Mouse (Mus musculus) liver, postnatal 0 days (tissue): Measurements from ENCODE around the gene Lingo3. TPM values are rescaled to one million over a fixed set of nuclear protein-coding genes. Genes with fewer than 3 reads are reported as not detected.
A peak's percentile ranks its signal among the peaks of the same experiment; 100 is the strongest.

Experiments
- ATAC-seq: fragments of 200-750 bp; cut with Nextera tagmentation; 2 replicates; pipeline ENCODE4 v1.8.0; 2017; ENCODE audit warnings: mild to moderate bottlenecking, moderate library complexity
- DNase-seq: peaks from one replicate; pipeline ENCODE4 v3.0.0-alpha.2; 2016
- H3K27ac ChIP-seq: fragments of 300-500 bp; sonication (generic); 2 replicates; pipeline ENCODE4 v1.5.1; 2014; ENCODE audit warnings: antibody characterized with exemption, moderate library complexity, mild to moderate bottlenecking, low read depth
- H3K27me3 ChIP-seq: fragments of 300-500 bp; sonication (generic); 2 replicates; pipeline ENCODE4 v1.6.1; 2014; ENCODE audit warnings: low read length, control low read depth, mixed read lengths; ENCODE audit not compliant: insufficient read depth
- H3K36me3 ChIP-seq: fragments of 300-500 bp; sonication (generic); replicated peaks from 2 replicates; pipeline ENCODE4 v1.6.1; 2014; ENCODE audit warnings: mild to moderate bottlenecking, control low read depth, low read length, moderate library complexity, mixed read lengths; ENCODE audit not compliant: insufficient read depth
- H3K4me1 ChIP-seq: fragments of 300-500 bp; sonication (generic); 2 replicates; pipeline ENCODE4 v1.6.1; 2014; ENCODE audit warnings: antibody characterized with exemption, mild to moderate bottlenecking, control low read depth; ENCODE audit not compliant: insufficient read depth
- H3K4me2 ChIP-seq: fragments of 300-500 bp; sonication (generic); 2 replicates; pipeline ENCODE4 v1.6.1; 2014; ENCODE audit warnings: low read depth, mild to moderate bottlenecking, low read length, moderate library complexity, mixed read lengths
- H3K4me3 ChIP-seq: fragments of 300-500 bp; sonication (generic); 2 replicates; pipeline ENCODE4 v1.5.1; 2014; ENCODE audit warnings: low read depth, low read length
- H3K9ac ChIP-seq: fragments of 300-500 bp; sonication (generic); replicated peaks from 2 replicates; pipeline ENCODE4 v1.6.1; 2014; ENCODE audit warnings: mild to moderate bottlenecking, moderate library complexity
- H3K9me3 ChIP-seq: fragments of 300-500 bp; sonication (generic); 2 replicates; pipeline ENCODE4 v1.6.1; 2016; ENCODE audit warnings: mild to moderate bottlenecking, control low read depth, low read length, mixed read lengths
- CTCF ChIP-seq: sonication (generic); IDR thresholded peaks from 2 replicates; pipeline ENCODE4 v1.5.1; 2016; ENCODE audit warnings: antibody characterized with exemption, low read depth
- EP300 ChIP-seq: IDR thresholded peaks from 2 replicates; pipeline ENCODE4 v1.6.1; 2016; ENCODE audit warnings: antibody characterized with exemption, low read depth, mild to moderate bottlenecking
- WGBS: fragments of 180-500 bp; shearing (Covaris S2); extraction: QIAGEN DNeasy Blood & Tissue Kit; methylation state at CpG from one replicate; pipeline ENCODE4 v1.1.7; 2014; ENCODE audit not compliant: insufficient replicate concordance; 5-methylcytosine and 5-hydroxymethylcytosine counted together
- polyA plus RNA-seq: library from polyadenylated mRNA; unstranded; fragments of >200 nt; fragmentation: Nextera tagmentation; extraction: Ambion mirVana; gene quantifications from 2 replicates; pipeline ENCODE4 v1.2.1, GENCODE M21; 2015

The Lingo3 gene
- polyA plus RNA-seq, 1 experiment from 2014 or later: not detected

DNA sequence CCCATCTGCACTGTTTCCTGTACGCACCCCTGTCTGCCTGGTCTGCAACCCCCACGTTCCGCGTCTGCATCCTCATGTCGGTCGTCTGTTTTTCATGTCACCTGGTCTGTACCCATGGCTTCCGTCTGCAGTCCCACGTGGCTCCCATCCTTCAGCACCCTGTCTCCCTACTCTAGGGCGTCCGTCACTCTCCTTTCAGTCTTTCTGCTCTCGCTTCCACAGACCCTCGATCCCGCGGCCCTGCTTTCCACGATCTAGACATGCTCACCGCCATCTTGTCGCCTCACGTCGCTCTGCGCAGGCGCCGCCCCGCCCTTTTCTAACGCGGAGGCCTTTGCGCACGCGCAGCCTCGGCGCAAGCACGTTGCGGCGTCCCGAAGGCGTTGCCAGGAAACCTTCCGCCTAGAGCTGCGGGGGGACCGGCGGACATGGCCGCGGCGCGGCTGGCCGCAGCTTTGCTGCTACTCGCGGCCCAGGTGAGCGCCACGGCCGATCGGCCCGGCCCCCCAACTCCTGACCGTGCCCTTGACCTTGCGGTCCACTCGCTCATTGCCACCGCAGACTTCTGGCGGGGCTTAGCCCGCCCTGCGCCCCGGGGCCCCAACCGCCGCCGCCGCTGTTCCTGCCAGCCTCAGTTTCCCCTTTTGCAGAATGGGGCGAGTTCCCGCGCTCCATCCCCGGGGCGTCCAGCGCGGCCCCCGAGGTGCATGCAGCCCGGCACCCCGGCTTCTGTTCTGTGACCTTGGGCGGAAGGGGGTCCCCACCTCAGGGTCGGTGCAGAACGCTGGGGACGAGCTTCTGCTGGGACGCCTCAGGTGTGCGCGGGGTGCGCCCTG lies 11.3 kb upstream of the Lingo3 start, which contains the start of the genes Lsm7 and Sppl2b:
Gene Lsm7 (minus strand): TSS at position 297 of the 836 bp plus-strand sequence.
Gene Sppl2b (plus strand): TSS at position 363 of the 836 bp plus-strand sequence.
- Histone ChIP-seq H3K9me3 (no peaks in the 10 kb centered on the region), H3K4me2 (peak within 1 kb of the TSS; percentile 98), H3K27me3 (no peaks in the 10 kb centered on the region), H3K4me1 (peaks cover 35% of the 10 kb centered on the region), H3K36me3 (peaks cover 16% of the 10 kb centered on the region), H3K27ac (peak within 1 kb of the TSS; percentile 98), H3K9ac (peak within 1 kb of the TSS; percentile 86), H3K4me3 (peak within 1 kb of the TSS; percentile 90)
- DNase-seq: peak; percentile 98
- peak; percentile 48 for ATAC-seq
- TF ChIP-seq CTCF (no peak), EP300 (no peak)
- WGBS: under 1% methylated on average over 79 of the region's 81 CpGs

DNA sequence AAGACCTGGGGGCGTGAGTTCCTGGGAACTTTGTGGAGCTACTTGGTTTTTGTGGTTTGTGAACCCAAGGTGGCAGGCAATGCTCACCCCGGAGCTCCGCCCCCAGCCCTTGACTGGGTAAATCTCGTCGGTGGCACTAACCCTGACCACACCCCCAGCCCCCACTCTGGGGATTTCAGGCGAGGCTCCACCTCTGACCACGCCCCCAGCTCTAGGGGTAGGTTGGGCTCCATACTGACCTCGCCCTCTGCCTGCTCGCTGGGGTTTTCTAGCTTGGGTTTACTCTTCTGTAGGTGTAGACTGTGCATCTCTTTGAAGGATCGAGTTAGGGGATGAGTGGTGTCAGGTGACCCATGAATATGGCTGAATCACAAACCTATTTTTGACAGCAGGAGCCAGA lies 4.7 kb upstream of the Lingo3 start:
- no peak overlapping the region for H3K4me2 ChIP-seq
- no peak overlapping the region for H3K27ac ChIP-seq
- H3K9ac ChIP-seq: no peak overlapping the region
- DNase-seq (peak; percentile 85), ATAC-seq (peak; percentile 82)
- TF ChIP-seq EP300: no peak
- no peak for TF ChIP-seq CTCF
- H3K9me3 ChIP-seq: no peaks in the 10 kb centered on the region
- H3K4me1 ChIP-seq: peaks cover 11% of the 10 kb centered on the region
- WGBS: 8% methylated on average over 10 of the region's 10 CpGs
- H3K27me3 ChIP-seq: peaks cover 23% of the 10 kb centered on the region
- H3K4me3 ChIP-seq: no peak overlapping the region
- H3K36me3 ChIP-seq: peaks cover 13% of the 10 kb centered on the region

DNA sequence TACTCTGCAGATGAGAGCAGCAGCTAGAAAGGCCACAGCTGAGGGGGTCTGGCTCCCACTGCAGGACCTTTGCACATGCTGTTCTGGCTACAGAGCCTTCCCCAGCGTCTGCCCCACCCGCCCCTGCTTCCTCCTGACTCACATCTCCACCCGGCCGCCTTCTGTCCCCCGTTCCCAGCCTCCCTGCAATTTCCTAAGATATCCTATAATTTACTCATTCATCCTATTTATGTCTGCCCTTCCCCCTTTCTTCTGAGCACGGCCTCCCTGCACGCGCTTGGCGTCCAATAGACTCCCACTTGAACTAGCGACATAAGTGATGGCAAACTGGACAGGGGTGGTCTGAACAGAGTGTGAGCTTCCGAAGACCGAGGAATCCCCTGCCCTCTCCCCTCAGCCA lies 1.9 kb upstream of the Lingo3 start:
- no peaks in the 10 kb centered on the region for H3K36me3 ChIP-seq
- H3K4me3 ChIP-seq: no peak overlapping the region
- H3K9me3 ChIP-seq: no peaks in the 10 kb centered on the region
- TF ChIP-seq CTCF (no peak), EP300 (no peak)
- DNase-seq: no peak
- no peak overlapping the region for H3K4me2 ChIP-seq
- H3K4me1 ChIP-seq: peaks cover 13% of the 10 kb centered on the region
- WGBS: 72% methylated on average over 12 of the region's 12 CpGs
- peaks cover 45% of the 10 kb centered on the region for H3K27me3 ChIP-seq
- no peak for ATAC-seq
- H3K9ac ChIP-seq: no peak overlapping the region
- no peak overlapping the region for H3K27ac ChIP-seq

DNA sequence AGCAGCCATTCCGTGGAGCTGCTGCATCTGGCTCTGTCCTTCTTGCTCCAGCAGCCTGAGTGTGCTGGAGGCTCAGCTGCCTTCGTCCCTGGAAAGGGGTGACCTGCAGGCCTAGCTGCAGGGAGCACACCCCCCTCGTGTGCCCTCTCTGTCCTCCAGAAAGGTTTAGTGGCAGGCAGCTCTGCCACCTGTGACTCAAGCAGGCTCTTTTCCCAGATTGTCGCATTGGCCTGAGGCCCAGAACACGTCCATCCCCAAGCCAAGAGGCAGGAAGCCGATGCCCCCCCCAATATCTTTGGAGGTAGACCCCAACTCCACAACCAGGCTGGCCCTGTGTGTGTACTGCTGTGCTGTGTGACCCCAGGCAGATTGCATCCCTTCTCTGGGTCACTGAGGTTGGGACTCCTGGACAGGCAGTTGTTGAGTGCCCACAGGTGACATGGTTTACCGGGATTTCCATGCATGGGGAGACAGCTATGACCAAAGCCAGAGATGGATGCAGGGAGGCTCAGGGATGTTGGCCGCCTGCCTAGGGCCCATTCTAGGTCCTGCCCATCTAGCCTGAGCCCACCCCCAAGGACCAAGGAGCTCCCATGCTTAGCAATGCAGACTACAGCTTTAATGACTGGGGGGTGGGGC lies 1.3 kb upstream of the Lingo3 start:
- H3K4me3 ChIP-seq: no peak overlapping the region
- no peak overlapping the region for H3K4me2 ChIP-seq
- TF ChIP-seq EP300: no peak
- TF ChIP-seq CTCF: no peak
- H3K27me3 ChIP-seq: peaks cover 47% of the 10 kb centered on the region
- H3K9me3 ChIP-seq: no peaks in the 10 kb centered on the region
- no peak overlapping the region for H3K9ac ChIP-seq
- DNase-seq (no peak), ATAC-seq (no peak)
- no peaks in the 10 kb centered on the region for H3K36me3 ChIP-seq
- H3K27ac ChIP-seq: no peak overlapping the region
- peaks cover 13% of the 10 kb centered on the region for H3K4me1 ChIP-seq
- 61% methylated on average over 8 of the region's 8 CpGs for WGBS

DNA sequence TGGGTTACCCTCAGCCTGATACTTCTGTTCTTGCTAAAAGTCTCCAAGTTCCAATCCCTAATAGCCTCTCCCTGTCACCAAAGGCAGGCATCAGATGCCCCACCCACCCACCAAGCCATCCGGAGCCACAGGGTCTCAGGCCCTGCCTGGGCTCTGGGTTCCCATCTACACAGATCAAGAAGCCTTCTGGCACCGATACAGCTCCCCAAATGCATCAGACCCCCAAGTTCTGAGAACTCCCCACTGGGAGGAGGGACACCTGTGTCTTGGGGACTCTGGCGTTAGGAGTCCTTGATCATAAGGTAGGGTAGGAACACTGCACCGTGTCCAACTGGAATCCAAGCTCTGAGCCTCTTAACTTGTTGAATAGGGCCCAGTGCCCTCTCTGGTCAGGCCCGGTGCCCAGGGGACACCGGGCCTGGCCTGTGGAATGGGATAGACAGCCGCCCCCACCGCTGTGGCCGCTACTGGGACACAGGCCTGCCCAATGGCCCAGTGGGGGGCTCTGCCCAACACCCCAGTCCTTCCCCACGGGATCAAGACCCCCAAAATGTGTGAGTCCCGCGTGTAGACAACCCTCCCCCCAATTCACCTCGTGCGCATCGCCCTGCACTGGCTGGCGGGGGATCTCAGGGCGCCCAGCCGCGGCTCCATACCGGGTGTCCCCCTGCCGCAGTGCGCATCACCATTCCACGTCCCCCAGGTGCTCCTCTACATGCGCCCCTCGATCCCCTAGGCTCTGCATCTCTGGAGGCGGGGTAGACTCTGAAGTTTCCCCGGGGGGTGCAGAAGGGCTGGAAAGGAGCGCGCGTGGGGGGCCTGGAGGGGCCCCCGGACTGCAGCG lies 530 bp downstream of the Lingo3 start:
- peak overlapping the region; percentile 55 for H3K4me2 ChIP-seq
- DNase-seq: no peak
- H3K36me3 ChIP-seq: no peaks in the 10 kb centered on the region
- H3K4me1 ChIP-seq: peaks cover 7% of the 10 kb centered on the region
- 16% methylated on average over 30 of the region's 32 CpGs for WGBS
- H3K9me3 ChIP-seq: no peaks in the 10 kb centered on the region
- peaks cover 47% of the 10 kb centered on the region for H3K27me3 ChIP-seq
- no peak overlapping the region for H3K9ac ChIP-seq
- no peak overlapping the region for H3K27ac ChIP-seq
- no peak for ATAC-seq
- peak overlapping the region; percentile 15; the same call in 1 of the 2 replicates for H3K4me3 ChIP-seq
- TF ChIP-seq EP300 (no peak), CTCF (no peak)

DNA sequence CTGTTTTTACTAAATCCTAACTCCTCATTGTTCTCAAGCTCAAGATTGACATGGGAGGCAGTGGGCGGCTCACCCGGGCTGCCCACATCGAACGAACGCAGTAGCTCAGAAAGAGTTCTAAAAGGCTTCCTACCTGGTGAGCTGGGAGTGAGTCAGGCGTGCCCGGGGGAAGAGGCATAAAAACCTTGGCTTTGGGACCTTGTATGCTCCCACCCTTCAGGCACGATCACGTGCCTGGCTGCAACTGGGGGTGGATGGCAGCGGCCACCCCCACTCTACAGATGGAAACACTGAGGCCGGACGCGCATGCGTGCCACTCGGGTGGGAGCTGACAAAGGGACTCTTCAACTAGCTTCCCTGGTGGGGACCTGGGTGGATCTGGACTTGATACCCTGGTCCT lies 1.5 kb downstream of the Lingo3 start:
- Histone ChIP-seq H3K4me1 (0 out of 2 replicates have a peak, but pooled peaks cover 5% of the 10 kb centered on the region), H3K9ac (no peak overlapping the region), H3K9me3 (no peaks in the 10 kb centered on the region), H3K4me3 (no peak overlapping the region), H3K4me2 (no peak overlapping the region), H3K27me3 (peaks cover 54% of the 10 kb centered on the region), H3K36me3 (no peaks in the 10 kb centered on the region), H3K27ac (no peak overlapping the region)
- WGBS: 84% methylated on average over 15 of the region's 15 CpGs
- no peak for TF ChIP-seq CTCF
- no peak for TF ChIP-seq EP300
- DNase-seq (no peak), ATAC-seq (no peak)
